Mouse (Mus musculus) bone marrow, adult 2 months (tissue): Measurements from ENCODE around the gene Pacrg.

Experiments
- CTCF ChIP-seq: fragments of 200-500 bp; IDR thresholded peaks from 2 replicates; pipeline ENCODE4 v1.5.1; 2011; ENCODE audit warnings: low read length, control low read depth; ENCODE audit not compliant: control insufficient read depth, insufficient read depth
- POLR2A ChIP-seq: fragments of 200-500 bp; IDR thresholded peaks from 2 replicates; pipeline ENCODE4 v1.6.1; 2011; ENCODE audit warnings: low read depth, mild to moderate bottlenecking, control low read depth, low read length, borderline replicate concordance; ENCODE audit not compliant: control insufficient read depth

GRCm38 (mm10) chr17:10572436-10572835 lies 267.7 kb downstream of the Pacrg start:
- TF ChIP-seq CTCF (no peak), POLR2A (no peak)
